Mouse (Mus musculus): ENCODE measurements at regions not wholly inside any gene's neighbourhood (a gene's known extent, or its start where the extent isn't known, plus 50 kb on each side); places are given as distances from the start of the nearest gene placed in this dataset.

DNA sequence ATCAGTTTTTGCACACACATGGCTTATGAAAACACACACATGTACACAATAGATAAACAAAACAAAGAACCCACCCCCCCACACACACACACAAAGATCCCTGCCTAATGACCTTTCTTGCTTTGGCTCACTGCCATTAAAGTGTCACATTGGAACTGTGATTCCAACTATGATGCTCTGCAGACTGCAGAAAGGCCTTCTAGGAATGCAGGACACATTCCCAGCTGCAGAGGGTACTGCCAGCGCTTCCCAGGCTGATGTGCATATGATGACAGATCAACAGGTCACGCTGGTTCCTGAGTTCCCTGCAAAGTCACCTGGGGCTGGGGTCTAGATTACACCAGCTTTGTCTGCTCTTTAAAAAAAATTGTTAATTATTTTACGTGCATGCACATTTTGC lies 68.1 kb upstream of the Ppm1j start:
- DNase-seq (ENCODE audit: low read depth, low spot score) (no peak), ATAC-seq (no peak)
- in situ Hi-C loops (cut with MboI; ENCODE audit: low pct_unique_long_range_greater_than_20kb) = loop anchor here (10.0 kb wide), 3 partner anchors 62 to 252 kb away; partner anchors contain the start of genes Capza1, St7l and Wnt2b
- CTCF ChIA-PET = interaction anchor here (0.9 to 3.7 kb wide), 7 partner anchors 40 to 349 kb away, joined by 3 to 27 read pairs (median 4); partner anchors contain the start of gene Ppm1j
- no peaks in the 10 kb centered on the region for H3K27me3 ChIP-seq
- POLR2A ChIA-PET = interaction anchor here (0.6 to 1.5 kb wide), 2 partner anchors 67 to 281 kb away, joined by 3 read pairs; no protein-coding TSS in a partner anchor
- TF ChIP-seq CTCF (IDR thresholded peaks at IDR 0.05) = no peak

DNA sequence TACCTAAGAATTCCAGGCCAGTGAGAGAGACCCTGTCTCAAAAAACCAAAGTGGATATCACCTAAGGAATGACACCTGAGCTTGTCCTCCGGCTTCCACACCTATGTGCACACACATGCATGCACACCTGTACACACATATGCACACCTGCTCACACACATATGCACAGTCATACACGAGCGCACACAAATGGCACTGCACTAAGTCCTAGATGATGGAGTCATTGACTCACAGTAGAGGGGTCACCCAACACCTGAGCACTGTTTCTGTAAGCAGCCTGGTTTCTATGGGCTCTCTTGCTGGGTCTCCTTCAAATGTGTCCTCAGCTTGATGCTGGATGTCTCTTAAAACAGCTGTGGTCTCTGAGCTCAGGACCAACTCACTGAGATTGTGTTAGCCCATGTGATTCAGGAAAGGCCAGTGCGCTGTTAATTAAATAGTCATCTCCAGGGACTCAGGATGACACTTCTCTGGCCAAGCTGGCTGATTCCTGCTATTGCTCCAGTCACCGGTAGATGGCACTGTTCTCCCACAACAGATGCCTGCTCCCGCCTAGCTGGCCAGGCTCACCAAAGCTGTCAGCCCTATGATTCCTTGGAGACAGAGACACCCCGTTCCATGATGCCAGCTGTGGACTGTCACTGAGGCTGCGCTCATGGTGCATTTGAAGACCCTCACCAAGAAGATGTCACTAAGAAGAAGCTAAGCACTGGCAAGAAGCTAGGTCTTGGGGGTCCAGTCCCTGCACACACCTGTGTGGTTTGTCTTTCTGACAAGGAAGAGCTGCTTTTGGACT lies 66.8 kb upstream of the Ppm1j start:
- no peak for TF ChIP-seq CTCF (IDR thresholded peaks at IDR 0.05)
- POLR2A ChIA-PET = interaction anchor here (1.1 kb wide), 1 partner anchor 16 kb away, joined by 3 read pairs; no protein-coding TSS in a partner anchor
- in situ Hi-C loops (cut with MboI; ENCODE audit: low pct_unique_long_range_greater_than_20kb) = loop anchor here (10.0 kb wide), 3 partner anchors 61 to 251 kb away; partner anchors contain the start of genes Capza1, St7l and Wnt2b
- ATAC-seq (peak; percentile 81), DNase-seq (ENCODE audit: low read depth, low spot score) (no peak)
- no peaks in the 10 kb centered on the region for H3K27me3 ChIP-seq
- CTCF ChIA-PET = interaction anchor here (0.7 to 4.1 kb wide), 33 partner anchors 11 to 371 kb away, joined by 3 to 32 read pairs (median 4); partner anchors contain the start of genes Ppm1j and Rhoc

DNA sequence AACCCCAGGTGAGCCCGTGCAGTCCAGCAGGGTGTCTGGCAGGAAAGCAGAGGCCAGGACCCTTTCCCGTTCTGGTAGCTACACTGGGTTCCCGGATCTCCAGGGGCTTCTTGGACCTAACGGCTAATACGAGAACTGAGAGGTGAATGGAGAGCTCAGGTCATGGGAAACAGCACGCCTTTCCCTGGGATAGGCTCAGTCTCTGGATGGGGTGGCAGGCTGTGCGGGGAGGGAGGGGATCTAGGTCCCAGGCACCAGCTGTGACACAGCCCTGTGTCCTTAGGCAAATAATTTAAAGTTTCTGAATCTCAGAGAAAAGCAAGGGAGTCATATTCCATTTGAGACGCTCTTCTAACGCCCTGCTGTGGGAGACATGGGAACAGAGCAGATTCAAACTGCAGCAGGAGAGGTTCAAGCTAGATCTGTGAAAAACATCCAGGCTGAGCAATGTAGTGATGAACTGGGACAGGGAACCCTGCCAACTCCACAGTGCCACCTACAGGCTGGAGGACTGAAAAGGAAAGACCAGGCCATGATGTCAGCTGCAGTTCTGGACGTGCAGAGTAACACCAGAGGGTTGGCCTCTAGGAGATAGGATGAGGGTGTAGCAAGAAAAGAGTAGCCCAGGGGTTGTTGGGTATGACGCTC lies 66.1 kb upstream of the Ppm1j start:
- in situ Hi-C loops (cut with MboI; ENCODE audit: low pct_unique_long_range_greater_than_20kb) = loop anchor here (5.0 to 10.0 kb wide), 4 partner anchors 60 to 342 kb away; partner anchors contain the start of genes Capza1, St7l and Wnt2b
- peak; percentile 31 for ATAC-seq
- DNase-seq (ENCODE audit: low read depth, low spot score) = no peak
- H3K27me3 ChIP-seq = no peaks in the 10 kb centered on the region
- POLR2A ChIA-PET = interaction anchor here (0.6 to 1.1 kb wide), 4 partner anchors 15 to 313 kb away, joined by 3 to 9 read pairs (median 3); no protein-coding TSS in a partner anchor
- CTCF ChIA-PET = interaction anchor here (0.7 to 4.1 kb wide), 32 partner anchors 10 to 371 kb away, joined by 3 to 32 read pairs (median 4); partner anchors contain the start of genes Ppm1j and Rhoc
- no peak for TF ChIP-seq CTCF (IDR thresholded peaks at IDR 0.05)
